Mouse (Mus musculus): ENCODE measurements at regions not wholly inside any gene's neighbourhood (a gene's known extent, or its start where the extent isn't known, plus 50 kb on each side); places are given as distances from the start of the nearest gene placed in this dataset.
A peak's percentile ranks its signal among the peaks of the same experiment; 100 is the strongest.

GRCm38 (mm10) chr10:115664567-115664966 is 77.0 kb upstream of the Lgr5 start:
- no peak for DNase-seq (ENCODE audit: low spot score)
- Histone ChIP-seq H3K9me3 (no peaks in the 10 kb centered on the region), H3K4me3 (no peak overlapping the region), H3K27ac (replicated peaks) (no peak overlapping the region), H3K36me3 (replicated peaks) (no peaks in the 10 kb centered on the region), H3K27me3 (replicated peaks; ENCODE audit: low read depth, poor library complexity, severe bottlenecking) (no peaks in the 10 kb centered on the region), H3K4me1 (no peaks in the 10 kb centered on the region)
- WGBS, result 79% methylated on average over 19 of the region's 19 CpGs

GRCm38 (mm10) chr10:115676661-115677060 is 89.1 kb upstream of the Lgr5 start:
- no peaks in the 10 kb centered on the region for H3K9me3 ChIP-seq
- no peak for DNase-seq (ENCODE audit: low spot score)
- 89% methylated on average over 2 of the region's 2 CpGs for WGBS
- no peak overlapping the region for H3K27ac ChIP-seq (replicated peaks)
- H3K27me3 ChIP-seq (replicated peaks; ENCODE audit: low read depth, poor library complexity, severe bottlenecking), result no peaks in the 10 kb centered on the region
- no peaks in the 10 kb centered on the region for H3K4me1 ChIP-seq
- no peak overlapping the region for H3K4me3 ChIP-seq
- no peaks in the 10 kb centered on the region for H3K36me3 ChIP-seq (replicated peaks)

GRCm38 (mm10) chr10:115681115-115681514 is 93.5 kb upstream of the Lgr5 start:
- WGBS, result 85% methylated on average over 6 of the region's 6 CpGs
- no peak for DNase-seq (ENCODE audit: low spot score)
- Histone ChIP-seq H3K27me3 (replicated peaks; ENCODE audit: low read depth, poor library complexity, severe bottlenecking) (no peaks in the 10 kb centered on the region), H3K4me3 (no peak overlapping the region), H3K9me3 (no peaks in the 10 kb centered on the region), H3K27ac (replicated peaks) (no peak overlapping the region), H3K36me3 (replicated peaks) (no peaks in the 10 kb centered on the region), H3K4me1 (no peaks in the 10 kb centered on the region)

- DNase-seq (ENCODE audit: low spot score), result no peak
- Histone ChIP-seq H3K9me3 (no peaks in the 10 kb centered on the region), H3K4me1 (peaks cover 4% of the 10 kb centered on the region; the same call in 1 of the 2 replicates), H3K36me3 (replicated peaks) (no peaks in the 10 kb centered on the region), H3K4me3 (no peak overlapping the region), H3K27ac (replicated peaks) (no peak overlapping the region), H3K27me3 (replicated peaks; ENCODE audit: low read depth, poor library complexity, severe bottlenecking) (no peaks in the 10 kb centered on the region)
- WGBS, result 90% methylated on average over 4 of the region's 4 CpGs
Observed at GRCm38 (mm10) chr10:115691939-115692338, 104.4 kb upstream of the Lgr5 start.

GRCm38 (mm10) chr10:115693986-115694833 is 106.6 kb upstream of the Lgr5 start:
- H3K9me3 ChIP-seq, result no peaks in the 10 kb centered on the region
- 91% methylated on average over 22 of the region's 22 CpGs for WGBS
- H3K27ac ChIP-seq (replicated peaks), result no peak overlapping the region
- H3K4me3 ChIP-seq, result no peak overlapping the region
- DNase-seq (ENCODE audit: low spot score), result no peak
- H3K27me3 ChIP-seq (replicated peaks; ENCODE audit: low read depth, poor library complexity, severe bottlenecking), result no peaks in the 10 kb centered on the region
- no peaks in the 10 kb centered on the region for H3K36me3 ChIP-seq (replicated peaks)
- H3K4me1 ChIP-seq, result peaks cover 4% of the 10 kb centered on the region; the same call in 1 of the 2 replicates

- H3K36me3 ChIP-seq (replicated peaks), result no peaks in the 10 kb centered on the region
- H3K27ac ChIP-seq (replicated peaks), result no peak overlapping the region
- H3K4me1 ChIP-seq, result no peaks in the 10 kb centered on the region
- no peaks in the 10 kb centered on the region for H3K9me3 ChIP-seq
- WGBS, result 87% methylated on average over 3 of the region's 3 CpGs
- no peak for DNase-seq (ENCODE audit: low spot score)
- H3K4me3 ChIP-seq, result no peak overlapping the region
- H3K27me3 ChIP-seq (replicated peaks; ENCODE audit: low read depth, poor library complexity, severe bottlenecking), result no peaks in the 10 kb centered on the region
Observed at GRCm38 (mm10) chr10:115702358-115702757, 114.3 kb upstream of the Tspan8 start.

GRCm38 (mm10) chr10:115708623-115709022 is 108.0 kb upstream of the Tspan8 start:
- H3K36me3 ChIP-seq (replicated peaks), result no peaks in the 10 kb centered on the region
- H3K4me1 ChIP-seq, result peaks cover 4% of the 10 kb centered on the region; the same call in 1 of the 2 replicates
- no peak overlapping the region for H3K27ac ChIP-seq (replicated peaks)
- DNase-seq (ENCODE audit: low spot score), result peak; percentile 47
- H3K4me3 ChIP-seq, result no peak overlapping the region
- no peaks in the 10 kb centered on the region for H3K9me3 ChIP-seq
- 52% methylated on average over 14 of the region's 14 CpGs for WGBS
- no peaks in the 10 kb centered on the region for H3K27me3 ChIP-seq (replicated peaks; ENCODE audit: low read depth, poor library complexity, severe bottlenecking)

- Histone ChIP-seq H3K4me3 (no peak overlapping the region), H3K36me3 (replicated peaks) (no peaks in the 10 kb centered on the region), H3K27ac (replicated peaks) (no peak overlapping the region), H3K27me3 (replicated peaks; ENCODE audit: low read depth, poor library complexity, severe bottlenecking) (no peaks in the 10 kb centered on the region), H3K9me3 (no peaks in the 10 kb centered on the region), H3K4me1 (peaks cover 7% of the 10 kb centered on the region)
- peak; percentile 11 for DNase-seq (ENCODE audit: low spot score)
- 62% methylated on average over 6 of the region's 6 CpGs for WGBS
Observed at GRCm38 (mm10) chr10:115713896-115714295, 102.7 kb upstream of the Tspan8 start.

- 31% methylated on average over 9 of the region's 9 CpGs for WGBS
- Histone ChIP-seq H3K4me1 (peaks cover 7% of the 10 kb centered on the region; the same call in 1 of the 2 replicates), H3K27me3 (replicated peaks; ENCODE audit: low read depth, poor library complexity, severe bottlenecking) (no peaks in the 10 kb centered on the region), H3K9me3 (no peaks in the 10 kb centered on the region), H3K4me3 (no peak overlapping the region), H3K36me3 (replicated peaks) (no peaks in the 10 kb centered on the region), H3K27ac (replicated peaks) (no peak overlapping the region)
- no peak for DNase-seq (ENCODE audit: low spot score)
Observed at GRCm38 (mm10) chr10:115716178-115716577, 100.5 kb upstream of the Tspan8 start.

GRCm38 (mm10) chr10:115717064-115717463 is 99.6 kb upstream of the Tspan8 start:
- WGBS, result 88% methylated on average over 8 of the region's 8 CpGs
- no peak overlapping the region for H3K27ac ChIP-seq (replicated peaks)

GRCm38 (mm10) chr10:115722589-115722988 is 94.0 kb upstream of the Tspan8 start:
- H3K9me3 ChIP-seq, result no peaks in the 10 kb centered on the region
- H3K4me3 ChIP-seq, result no peak overlapping the region
- WGBS, result 85% methylated on average over 3 of the region's 3 CpGs
- no peak for DNase-seq (ENCODE audit: low spot score)
- no peaks in the 10 kb centered on the region for H3K4me1 ChIP-seq
- no peak overlapping the region for H3K27ac ChIP-seq (replicated peaks)
- no peaks in the 10 kb centered on the region for H3K27me3 ChIP-seq (replicated peaks; ENCODE audit: low read depth, poor library complexity, severe bottlenecking)
- H3K36me3 ChIP-seq (replicated peaks), result no peaks in the 10 kb centered on the region

More at GRCm38 (mm10) chr10:115717064-115717463, 99.6 kb upstream of the Tspan8 start:
- no peak overlapping the region for H3K4me3 ChIP-seq
- no peaks in the 10 kb centered on the region for H3K9me3 ChIP-seq
- no peaks in the 10 kb centered on the region for H3K36me3 ChIP-seq (replicated peaks)
- peaks cover 7% of the 10 kb centered on the region; the same call in 1 of the 2 replicates for H3K4me1 ChIP-seq
- DNase-seq (ENCODE audit: low spot score), result no peak
- no peaks in the 10 kb centered on the region for H3K27me3 ChIP-seq (replicated peaks; ENCODE audit: low read depth, poor library complexity, severe bottlenecking)

GRCm38 (mm10) chr10:115742634-115743347 is 73.8 kb upstream of the Tspan8 start:
- WGBS, result 92% methylated on average over 10 of the region's 10 CpGs
- Histone ChIP-seq H3K4me1 (no peaks in the 10 kb centered on the region), H3K36me3 (replicated peaks) (no peaks in the 10 kb centered on the region), H3K27ac (replicated peaks) (no peak overlapping the region), H3K4me3 (no peak overlapping the region), H3K27me3 (replicated peaks; ENCODE audit: low read depth, poor library complexity, severe bottlenecking) (no peaks in the 10 kb centered on the region), H3K9me3 (no peaks in the 10 kb centered on the region)
- no peak for DNase-seq (ENCODE audit: low spot score)

GRCm38 (mm10) chr10:115749844-115750243 is 66.8 kb upstream of the Tspan8 start:
- no peak for DNase-seq (ENCODE audit: low spot score)
- no peak overlapping the region for H3K4me3 ChIP-seq
- WGBS, result 74% methylated on average over 2 of the region's 2 CpGs
- H3K27ac ChIP-seq (replicated peaks), result no peak overlapping the region
- H3K36me3 ChIP-seq (replicated peaks), result no peaks in the 10 kb centered on the region
- no peaks in the 10 kb centered on the region for H3K4me1 ChIP-seq
- no peaks in the 10 kb centered on the region for H3K27me3 ChIP-seq (replicated peaks; ENCODE audit: low read depth, poor library complexity, severe bottlenecking)
- no peaks in the 10 kb centered on the region for H3K9me3 ChIP-seq

Data from embryonic facial prominence, embryonic 10.5 days (tissue).